Mouse (Mus musculus) testis, postnatal 10 days (tissue): ENCODE measurements around the gene Nrd1.

Experiments used
- DNase-seq: peaks from one replicate; pipeline ENCODE4 v3.0.0; 2021; ENCODE audit warnings: low spot score

Nrd1 gene

GRCm38 (mm10) chr4:109026543-109026942 is 26.1 kb downstream of the Nrd1 start:
- DNase-seq, result no peak

- no peak for DNase-seq
Observed at GRCm38 (mm10) chr4:109029857-109030256, 29.4 kb downstream of the Nrd1 start.

GRCm38 (mm10) chr4:109030266-109030665 is 29.8 kb downstream of the Nrd1 start:
- no peak for DNase-seq

GRCm38 (mm10) chr4:109036327-109036726 is 35.9 kb downstream of the Nrd1 start:
- peak; percentile 79 for DNase-seq

GRCm38 (mm10) chr4:109042739-109043138 is 42.3 kb downstream of the Nrd1 start:
- DNase-seq, result no peak

GRCm38 (mm10) chr4:109043294-109043693 is 42.8 kb downstream of the Nrd1 start:
- DNase-seq, result no peak

GRCm38 (mm10) chr4:109043756-109044155 is 43.3 kb downstream of the Nrd1 start:
- DNase-seq, result no peak

- DNase-seq, result no peak
Observed at GRCm38 (mm10) chr4:109048258-109048657, 47.8 kb downstream of the Nrd1 start.

- no peak for DNase-seq
Observed at GRCm38 (mm10) chr4:109052282-109052681, 51.8 kb downstream of the Nrd1 start.

- no peak for DNase-seq
Observed at GRCm38 (mm10) chr4:109054003-109054402, 53.5 kb downstream of the Nrd1 start.

- no peak for DNase-seq
Observed at GRCm38 (mm10) chr4:109056351-109056750, 55.9 kb downstream of the Nrd1 start.

- DNase-seq, result no peak
Observed at GRCm38 (mm10) chr4:109057640-109058039, 57.2 kb downstream of the Nrd1 start.

- no peak for DNase-seq
Observed at GRCm38 (mm10) chr4:109059255-109059821, 58.9 kb downstream of the Nrd1 start.

GRCm38 (mm10) chr4:109064941-109065340 is 64.5 kb downstream of the Nrd1 start:
- DNase-seq, result no peak

GRCm38 (mm10) chr4:109065714-109066113 is 65.3 kb downstream of the Nrd1 start:
- DNase-seq, result no peak

GRCm38 (mm10) chr4:109072891-109073290 is 72.4 kb downstream of the Nrd1 start:
- no peak for DNase-seq

GRCm38 (mm10) chr4:109073296-109073695 is 72.8 kb downstream of the Nrd1 start:
- no peak for DNase-seq

- DNase-seq, result peak; percentile 21
Observed at GRCm38 (mm10) chr4:109078941-109079340, 78.5 kb downstream of the Nrd1 start.

GRCm38 (mm10) chr4:109079676-109080075 is 79.2 kb downstream of the Nrd1 start:
- DNase-seq, result peak; percentile 37

GRCm38 (mm10) chr4:109080118-109080517 is 79.7 kb downstream of the Nrd1 start:
- DNase-seq, result peak; percentile 22

GRCm38 (mm10) chr4:109089171-109089570 is 88.7 kb downstream of the Nrd1 start:
- no peak for DNase-seq

- DNase-seq, result peak; percentile 69
Observed at GRCm38 (mm10) chr4:109089999-109090398, 89.5 kb downstream of the Nrd1 start.

- DNase-seq, result no peak
Observed at GRCm38 (mm10) chr4:109091241-109091777, 90.9 kb downstream of the Nrd1 start.

GRCm38 (mm10) chr4:109092344-109092743 is 91.9 kb downstream of the Nrd1 start:
- no peak for DNase-seq
